Mouse (Mus musculus) liver, embryonic 14.5 days (tissue): ENCODE results near the gene Dhx37. TPM values are rescaled to one million over a fixed set of nuclear protein-coding genes. Genes with fewer than 3 reads are reported as not detected.
"Not testable (repeated sequence)": the region's sequence is repeated elsewhere in the genome, so short reads cannot be mapped to it uniquely, and the experiment has no call there.

Experiments used
- ATAC-seq: fragments of 200-750 bp; cut with Nextera tagmentation; 2 replicates; pipeline ENCODE4 v1.8.0; 2017; ENCODE audit warnings: moderate number of reproducible peaks, mild to moderate bottlenecking, moderate library complexity; ENCODE audit not compliant: insufficient read depth
- DNase-seq, 3 experiments: peaks; one replicate each; pipeline ENCODE4 v3.0.0-alpha.2; 2012 to 2013; ENCODE audit warnings: low read depth in 3 of 3, low spot score in 3 of 3
- H3K27ac ChIP-seq: fragments of 300-500 bp; sonication (generic); 2 replicates; pipeline ENCODE4 v1.5.1; 2014; ENCODE audit warnings: moderate library complexity, mild to moderate bottlenecking, control low read depth, inconsistent platforms
- H3K27me3 ChIP-seq: fragments of 300-500 bp; sonication (generic); 2 replicates; pipeline ENCODE4 v1.6.1; 2014; ENCODE audit warnings: mild to moderate bottlenecking, low read length, moderate library complexity; ENCODE audit not compliant: control insufficient read depth, insufficient read depth
- H3K36me3 ChIP-seq: fragments of 300-500 bp; sonication (generic); replicated peaks from 2 replicates; pipeline ENCODE4 v1.6.1; 2014; ENCODE audit warnings: low read depth; ENCODE audit not compliant: control insufficient read depth, insufficient read depth
- H3K4me1 ChIP-seq, 2 experiments: fragments of 200-500 bp in 1 of 2; fragments of 300-500 bp in 1 of 2; sonication (generic) in 1 of 2; replicated peaks; 2 replicates each; pipeline ENCODE4 v1.6.1; 2012 to 2014; ENCODE audit warnings: antibody characterized with exemption in 1 of 2, inconsistent platforms in 1 of 2, low read length in 1 of 2; ENCODE audit not compliant: control insufficient read depth in 2 of 2, insufficient read depth in 2 of 2
- H3K4me2 ChIP-seq: fragments of 300-500 bp; sonication (generic); 2 replicates; pipeline ENCODE4 v1.6.1; 2014; ENCODE audit warnings: low read depth, mild to moderate bottlenecking, control low read depth, moderate library complexity
- H3K4me3 ChIP-seq, 2 experiments: fragments of 200-500 bp in 1 of 2; fragments of 300-500 bp in 1 of 2; sonication (generic) in 1 of 2; 2 replicates each; pipeline ENCODE4 v1.5.1; 2012 to 2014; ENCODE audit warnings: low read depth in 2 of 2, low read length in 2 of 2, mild to moderate bottlenecking in 2 of 2, control low read depth in 1 of 2, inconsistent platforms in 1 of 2, moderate library complexity in 1 of 2; ENCODE audit not compliant: insufficient read depth in 1 of 2
- H3K9ac ChIP-seq: fragments of 300-500 bp; sonication (generic); replicated peaks from 2 replicates; pipeline ENCODE4 v1.6.1; 2014; ENCODE audit warnings: mild to moderate bottlenecking, control low read depth, moderate library complexity
- H3K9me3 ChIP-seq: fragments of 300-500 bp; sonication (generic); 2 replicates; pipeline ENCODE4 v1.6.1; 2016; ENCODE audit warnings: low read length, mixed read lengths; ENCODE audit not compliant: control insufficient read depth
- CTCF ChIP-seq: IDR thresholded peaks from 2 replicates; pipeline ENCODE4 v1.5.1; 2016; ENCODE audit warnings: antibody characterized with exemption, low read depth, control low read depth
- EP300 ChIP-seq: IDR thresholded peaks from 2 replicates; pipeline ENCODE4 v1.6.1; 2016; ENCODE audit warnings: antibody characterized with exemption, low read depth
- WGBS: fragments of 180-500 bp; shearing (Covaris S2); extraction: QIAGEN DNeasy Blood & Tissue Kit; methylation state at CpG from one replicate; pipeline ENCODE4 v1.1.7; 2014; ENCODE audit not compliant: insufficient replicate concordance; 5-methylcytosine and 5-hydroxymethylcytosine counted together
- polyA plus RNA-seq, 2 experiments: library from polyadenylated mRNA; depleted of rRNA in 1 of 2; stranded (reverse) in 1 of 2; unstranded in 1 of 2; fragments of >200 nt; fragmentation: Nextera tagmentation in 1 of 2; extraction: Ambion mirVana in 1 of 2; gene quantifications; 2 replicates each; pipeline versions ENCODE4 v1.2.1 to v1.2.3; 2012 to 2014

The Dhx37 gene
- polyA plus RNA-seq, 2 experiments: 2.2 to 8.1 TPM

GRCm38 (mm10) chr5:125425698-125426276 is 8.1 kb downstream of the Dhx37 start:
- Histone ChIP-seq H3K27me3 (no peaks in the 10 kb centered on the region), H3K27ac (no peak overlapping the region), H3K9me3 (no peaks in the 10 kb centered on the region), H3K9ac (no peak overlapping the region), H3K4me1 (no peaks in the 10 kb centered on the region), H3K4me2 (no peak overlapping the region), H3K4me3 (no peak overlapping the region), H3K36me3 (peaks cover 57% of the 10 kb centered on the region)
- DNase-seq (no peak), ATAC-seq (no peak)
- TF ChIP-seq CTCF (no peak), EP300 (no peak)
- WGBS: 87% methylated on average over 10 of the region's 10 CpGs

- Histone ChIP-seq H3K36me3 (peaks cover 39% of the 10 kb centered on the region), H3K27me3 (no peaks in the 10 kb centered on the region), H3K9ac (no peak overlapping the region), H3K4me3 (no peak overlapping the region), H3K4me1 (no peaks in the 10 kb centered on the region), H3K4me2 (no peak overlapping the region), H3K9me3 (no peaks in the 10 kb centered on the region), H3K27ac (no peak overlapping the region)
- DNase-seq (no peak), ATAC-seq (no peak)
- WGBS: 53% methylated on average over 11 of the region's 11 CpGs
- TF ChIP-seq CTCF (no peak), EP300 (no peak)
Observed at GRCm38 (mm10) chr5:125419124-125419523, 14.8 kb downstream of the Dhx37 start.

GRCm38 (mm10) chr5:125418636-125419035 is 15.3 kb downstream of the Dhx37 start:
- Histone ChIP-seq H3K9me3 (no peaks in the 10 kb centered on the region), H3K4me2 (no peak overlapping the region), H3K27ac (no peak overlapping the region), H3K9ac (no peak overlapping the region), H3K4me3 (no peak overlapping the region), H3K36me3 (peaks cover 35% of the 10 kb centered on the region), H3K27me3 (no peaks in the 10 kb centered on the region), H3K4me1 (no peaks in the 10 kb centered on the region)
- TF ChIP-seq CTCF (no peak), EP300 (no peak)
- no peak for DNase-seq
- WGBS: 75% methylated on average over 12 of the region's 12 CpGs
- no peak for ATAC-seq

- Histone ChIP-seq H3K9me3 (no peaks in the 10 kb centered on the region), H3K36me3 (peaks cover 24% of the 10 kb centered on the region), H3K4me1 (no peaks in the 10 kb centered on the region), H3K27me3 (no peaks in the 10 kb centered on the region), H3K4me3 (no peak overlapping the region), H3K27ac (no peak overlapping the region), H3K9ac (no peak overlapping the region), H3K4me2 (no peak overlapping the region)
- TF ChIP-seq CTCF: no peak
- no peak for TF ChIP-seq EP300
- DNase-seq (no peak), ATAC-seq (no peak)
- WGBS: 85% methylated on average over 8 of the region's 8 CpGs
Observed at GRCm38 (mm10) chr5:125416183-125416582, 17.7 kb downstream of the Dhx37 start.

GRCm38 (mm10) chr5:125413763-125414162 is 20.2 kb downstream of the Dhx37 start:
- Histone ChIP-seq H3K4me2 (no peak overlapping the region), H3K36me3 (peaks cover 17% of the 10 kb centered on the region), H3K27me3 (no peaks in the 10 kb centered on the region), H3K4me1 (peaks cover 7 to 14% of the 10 kb centered on the region in 2 experiments), H3K27ac (no peak overlapping the region), H3K9me3 (no peaks in the 10 kb centered on the region), H3K9ac (no peak overlapping the region), H3K4me3 (no peak overlapping the region)
- no peak for TF ChIP-seq EP300
- no peak for TF ChIP-seq CTCF
- DNase-seq (no peak), ATAC-seq (no peak)
- WGBS: 75% methylated on average over 4 of the region's 4 CpGs

- not testable (repeated sequence) for H3K9ac ChIP-seq, H3K4me2 ChIP-seq, H3K27me3 ChIP-seq, H3K4me3 ChIP-seq, DNase-seq, H3K27ac ChIP-seq, H3K9me3 ChIP-seq, ATAC-seq
- 69% methylated on average over 8 of the region's 8 CpGs for WGBS
- peaks cover 7 to 19% of the 10 kb centered on the region in 2 experiments for H3K4me1 ChIP-seq
- peaks cover 15% of the 10 kb centered on the region for H3K36me3 ChIP-seq
Observed at GRCm38 (mm10) chr5:125412536-125412935, 21.4 kb downstream of the Dhx37 start.
